Mouse (Mus musculus) heart, postnatal 36 days (tissue): ENCODE measurements around the gene Aqp8. TPM values are rescaled to one million over a fixed set of nuclear protein-coding genes. Genes with fewer than 3 reads are reported as not detected.

Experiments used
- DNase-seq, 2 experiments: peaks; one replicate each; pipeline ENCODE4 v3.0.0; 2021 to 2022
- intact Hi-C: fragments of 180-260 bp; cut with DNase I; formaldehyde crosslinking; loops from one replicate; pipeline ENCODE4 v1.15.1; 2025
- total RNA-seq, 2 experiments: library from RNA; stranded (reverse); gene quantifications; 2 replicates each; pipeline ENCODE4 v1.2.3; 2021

The Aqp8 gene
- total RNA-seq, 2 experiments from 2014 or later, result 3.5 to 5.5 TPM

- intact Hi-C loops, result loop anchor here (10.0 kb wide), 2 partner anchors 173 to 523 kb away; no protein-coding TSS in a partner anchor
- DNase-seq, result no peak
Observed at GRCm38 (mm10) chr7:123467961-123468360, 5.9 kb downstream of the Aqp8 start.

- no peak for DNase-seq
- intact Hi-C loops, result no loop called here
Observed at GRCm38 (mm10) chr7:123487703-123488102, 25.6 kb downstream of the Aqp8 start.

GRCm38 (mm10) chr7:123499481-123500238, 37.6 kb downstream of the Aqp8 start:
- DNase-seq, result no peak
- intact Hi-C loops, result no loop called here

GRCm38 (mm10) chr7:123500239-123501219, 38.4 kb downstream of the Aqp8 start, which contains the start of gene Zkscan2:
Gene Zkscan2 (minus strand): TSS chr7:123500449.
- peak; percentile 29 to 53 for DNase-seq
- intact Hi-C loops, result no loop called here

- intact Hi-C loops, result no loop called here
Observed at GRCm38 (mm10) chr7:123503358-123503757, 41.3 kb downstream of the Aqp8 start.

GRCm38 (mm10) chr7:123507946-123508345, 45.9 kb downstream of the Aqp8 start:
- no peak for DNase-seq
- intact Hi-C loops, result no loop called here

More at GRCm38 (mm10) chr7:123503358-123503757, 41.3 kb downstream of the Aqp8 start:
- DNase-seq, result peak in 1 of 2 experiments; percentile 29

Other genes starting within 250 kb of the Aqp8 start
- gene Slc5a11, start 247.5 kb upstream of the Aqp8 start, total RNA-seq, result not detected
- gene Lcmt1, start 92.5 kb upstream of the Aqp8 start, total RNA-seq, result 10 to 100 TPM; 19.3 to 24.8 TPM
- gene Arhgap17, start 92.4 kb upstream of the Aqp8 start, total RNA-seq, result 10 to 100 TPM; 18.5 to 20.7 TPM
- under 1 TPM; 0.16 to 0.42 TPM for gene Zkscan2, start 38.2 kb downstream of the Aqp8 start, total RNA-seq